Mouse (Mus musculus) forebrain, embryonic 15.5 days (tissue): ENCODE data around the gene Ptbp3. TPM values are rescaled to one million over a fixed set of nuclear protein-coding genes. Genes with fewer than 3 reads are reported as not detected.

ENCODE experiments used
- ATAC-seq: fragments of 200-750 bp; cut with Nextera tagmentation; replicated peaks from 2 replicates; pipeline ENCODE4 v1.8.0; 2017; ENCODE audit warnings: mild to moderate bottlenecking, moderate TSS enrichment, moderate library complexity
- H3K27ac ChIP-seq: fragments of 300-500 bp; sonication (generic); replicated peaks from 2 replicates; pipeline ENCODE4 v1.5.1; 2015; ENCODE audit warnings: mild to moderate bottlenecking, inconsistent platforms
- H3K27me3 ChIP-seq: fragments of 300-500 bp; sonication (generic); 2 replicates; pipeline ENCODE4 v1.6.1; 2015; ENCODE audit warnings: inconsistent platforms
- H3K36me3 ChIP-seq: fragments of 300-500 bp; sonication (generic); 2 replicates; pipeline ENCODE4 v1.6.1; 2015; ENCODE audit warnings: mild to moderate bottlenecking, inconsistent platforms
- H3K4me1 ChIP-seq: fragments of 300-500 bp; sonication (generic); 2 replicates; pipeline ENCODE4 v1.6.1; 2015; ENCODE audit warnings: inconsistent platforms
- H3K4me2 ChIP-seq: fragments of 300-500 bp; sonication (generic); replicated peaks from 2 replicates; pipeline ENCODE4 v1.6.1; 2015; ENCODE audit warnings: mild to moderate bottlenecking, inconsistent platforms
- H3K4me3 ChIP-seq: fragments of 300-500 bp; sonication (generic); 2 replicates; pipeline ENCODE4 v1.5.1; 2015; ENCODE audit warnings: mild to moderate bottlenecking, inconsistent platforms
- H3K9ac ChIP-seq: fragments of 300-500 bp; sonication (generic); replicated peaks from 2 replicates; pipeline ENCODE4 v1.6.1; 2015; ENCODE audit warnings: mild to moderate bottlenecking, inconsistent platforms
- H3K9me3 ChIP-seq: fragments of 300-500 bp; sonication (generic); 2 replicates; pipeline ENCODE4 v1.6.1; 2016; ENCODE audit warnings: inconsistent platforms
- WGBS: fragments of 180-500 bp; shearing (Covaris S2); methylation state at CpG from one replicate; pipeline ENCODE4 v1.1.7; 2015; ENCODE audit warnings: mixed read lengths; 5-methylcytosine and 5-hydroxymethylcytosine counted together
- polyA plus RNA-seq: library from polyadenylated mRNA; unstranded; fragments of >200 nt; fragmentation: Nextera tagmentation; extraction: Ambion mirVana; gene quantifications from 2 replicates; pipeline ENCODE4 v1.2.1, GENCODE M21; 2015

Gene Ptbp3
- polyA plus RNA-seq, 1 experiment from 2014 or later: 19.3 TPM

DNA sequence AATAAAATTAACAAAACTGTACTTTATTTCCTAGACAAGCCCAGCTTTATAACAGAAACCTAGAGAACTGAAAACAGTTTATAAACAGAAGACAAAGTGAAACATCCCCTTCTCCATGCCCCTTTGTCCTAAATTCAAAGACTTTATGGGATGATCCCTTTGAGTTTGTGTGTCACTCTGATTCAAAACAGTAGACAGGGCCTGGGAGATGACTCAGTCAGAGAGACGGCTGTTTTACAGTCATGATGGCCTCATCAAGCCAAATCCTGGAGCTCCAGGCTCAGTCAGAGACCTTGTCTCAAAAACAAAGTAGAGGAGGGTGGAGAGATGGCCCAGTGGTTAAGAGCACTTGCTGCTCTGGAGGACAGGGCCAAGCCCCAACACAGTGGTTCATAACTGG is 2.7 kb upstream of the Ptbp3 start:
- ATAC-seq: no peak
- H3K36me3 ChIP-seq: no peaks in the 10 kb centered on the region
- H3K27ac ChIP-seq: no peak overlapping the region
- H3K4me3 ChIP-seq: no peak overlapping the region
- no peak overlapping the region for H3K4me2 ChIP-seq
- 92% methylated on average over 1 of the region's 1 CpGs for WGBS
- no peak overlapping the region for H3K9ac ChIP-seq
- peaks cover 9% of the 10 kb centered on the region for H3K4me1 ChIP-seq
- no peaks in the 10 kb centered on the region for H3K9me3 ChIP-seq
- H3K27me3 ChIP-seq: 0 out of 2 replicates have a peak, but pooled peaks cover 4% of the 10 kb centered on the region

- 15% methylated on average over 11 of the region's 11 CpGs for WGBS
- H3K27ac ChIP-seq: no peak overlapping the region
- H3K9me3 ChIP-seq: no peaks in the 10 kb centered on the region
Observed at GRCm38 (mm10) chr4:59549977-59550560, 905 bp upstream of the Ptbp3 start.

GRCm38 (mm10) chr4:59548560-59549174 is 497 bp downstream of the Ptbp3 start:
- H3K4me2 ChIP-seq: peak overlapping the region; percentile 97
- peaks cover 9% of the 10 kb centered on the region for H3K4me1 ChIP-seq
- no peak; the same call in 1 of the 2 replicates for ATAC-seq
- peak overlapping the region; percentile 90 for H3K4me3 ChIP-seq
- no peaks in the 10 kb centered on the region for H3K36me3 ChIP-seq
- no peaks in the 10 kb centered on the region for H3K9me3 ChIP-seq
- under 1% methylated on average over 80 of the region's 83 CpGs for WGBS
- H3K27ac ChIP-seq: peak overlapping the region; percentile 87
- peak overlapping the region; percentile 84 for H3K9ac ChIP-seq
- 0 out of 2 replicates have a peak, but pooled peaks cover 4% of the 10 kb centered on the region for H3K27me3 ChIP-seq

More at GRCm38 (mm10) chr4:59549977-59550560, 905 bp upstream of the Ptbp3 start:
- ATAC-seq: no peak
- Histone ChIP-seq H3K9ac (peak overlapping the region; percentile 84), H3K4me3 (peak overlapping the region; percentile 90), H3K4me1 (peaks cover 9% of the 10 kb centered on the region), H3K4me2 (peak overlapping the region; percentile 97), H3K36me3 (no peaks in the 10 kb centered on the region), H3K27me3 (0 out of 2 replicates have a peak, but pooled peaks cover 4% of the 10 kb centered on the region)

GRCm38 (mm10) chr4:59548011-59548559 is 1.1 kb downstream of the Ptbp3 start:
- Histone ChIP-seq H3K4me2 (peak overlapping the region; percentile 97), H3K9me3 (no peaks in the 10 kb centered on the region), H3K4me1 (peaks cover 9% of the 10 kb centered on the region), H3K4me3 (peak overlapping the region; percentile 90), H3K27me3 (0 out of 2 replicates have a peak, but pooled peaks cover 4% of the 10 kb centered on the region), H3K27ac (no peak overlapping the region), H3K36me3 (no peaks in the 10 kb centered on the region), H3K9ac (peak overlapping the region; percentile 84)
- 9% methylated on average over 18 of the region's 18 CpGs for WGBS
- no peak for ATAC-seq

DNA sequence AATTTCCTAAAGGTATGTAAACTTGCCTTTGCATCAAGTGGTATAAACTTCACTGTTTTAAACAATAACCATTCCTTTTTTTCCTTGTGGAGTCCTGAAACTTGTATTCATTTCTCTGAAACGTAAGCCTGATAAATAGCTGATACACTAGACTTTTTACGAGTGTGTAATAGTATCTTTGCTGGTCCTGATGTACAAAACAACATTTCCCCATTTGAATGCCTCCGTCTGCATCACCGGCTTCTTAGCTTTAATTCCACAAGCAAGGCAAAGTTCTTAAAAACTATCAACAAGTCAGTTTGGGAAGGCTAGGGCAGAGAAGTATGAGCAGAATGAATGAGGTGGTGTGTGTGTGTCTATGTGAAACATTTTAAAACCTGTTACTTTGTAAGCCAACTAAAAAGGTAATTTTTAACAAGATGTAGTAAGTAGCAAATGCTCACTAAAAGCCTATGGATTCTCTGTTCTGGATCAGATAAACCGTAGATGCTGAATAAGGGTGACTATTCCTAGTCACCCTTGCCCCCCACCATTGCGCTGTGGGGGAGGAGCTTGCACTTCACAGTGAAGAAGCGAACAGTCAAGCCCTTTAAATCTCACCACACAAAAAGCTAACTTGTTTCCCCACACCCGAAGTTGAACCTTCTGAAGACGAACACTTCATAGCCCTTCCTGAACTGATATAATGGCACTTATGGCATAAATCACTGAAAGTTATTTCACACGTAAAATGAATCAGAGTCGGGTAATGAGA is 1.9 kb downstream of the Ptbp3 start:
- 32% methylated on average over 11 of the region's 11 CpGs for WGBS
- peak overlapping the region; percentile 97 for H3K4me2 ChIP-seq
- no peak overlapping the region for H3K9ac ChIP-seq
- H3K27me3 ChIP-seq: 0 out of 2 replicates have a peak, but pooled peaks cover 4% of the 10 kb centered on the region
- no peak for ATAC-seq
- H3K4me1 ChIP-seq: peaks cover 9% of the 10 kb centered on the region
- H3K9me3 ChIP-seq: no peaks in the 10 kb centered on the region
- no peaks in the 10 kb centered on the region for H3K36me3 ChIP-seq
- H3K27ac ChIP-seq: no peak overlapping the region
- H3K4me3 ChIP-seq: peak overlapping the region; percentile 90

- no peak for ATAC-seq
- Histone ChIP-seq H3K27me3 (0 out of 2 replicates have a peak, but pooled peaks cover 4% of the 10 kb centered on the region), H3K4me3 (no peak overlapping the region), H3K4me2 (no peak overlapping the region), H3K36me3 (no peaks in the 10 kb centered on the region), H3K4me1 (peaks cover 9% of the 10 kb centered on the region), H3K9ac (no peak overlapping the region), H3K9me3 (no peaks in the 10 kb centered on the region), H3K27ac (no peak overlapping the region)
- 72% methylated on average over 7 of the region's 7 CpGs for WGBS
Observed at GRCm38 (mm10) chr4:59546285-59547071, 2.7 kb downstream of the Ptbp3 start.

DNA sequence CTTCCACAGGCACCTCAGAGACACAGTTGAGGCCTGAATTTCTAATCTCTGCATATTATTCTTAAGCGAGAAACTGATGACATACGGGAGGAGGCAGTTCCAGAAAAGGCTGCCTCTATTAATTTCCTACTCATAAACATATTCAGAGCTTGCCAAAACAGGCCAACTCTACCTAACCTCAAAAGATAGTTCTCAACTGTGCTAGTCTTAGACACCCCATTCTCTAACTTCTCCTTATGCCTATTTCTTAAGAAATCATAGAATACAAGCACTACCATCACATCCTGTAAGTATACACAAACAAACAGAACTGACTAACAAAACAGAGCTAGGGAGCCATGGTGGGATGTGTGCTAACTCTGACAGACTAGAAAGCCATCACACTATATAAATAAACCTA is 4.5 kb downstream of the Ptbp3 start:
- WGBS: 73% methylated on average over 2 of the region's 2 CpGs

DNA sequence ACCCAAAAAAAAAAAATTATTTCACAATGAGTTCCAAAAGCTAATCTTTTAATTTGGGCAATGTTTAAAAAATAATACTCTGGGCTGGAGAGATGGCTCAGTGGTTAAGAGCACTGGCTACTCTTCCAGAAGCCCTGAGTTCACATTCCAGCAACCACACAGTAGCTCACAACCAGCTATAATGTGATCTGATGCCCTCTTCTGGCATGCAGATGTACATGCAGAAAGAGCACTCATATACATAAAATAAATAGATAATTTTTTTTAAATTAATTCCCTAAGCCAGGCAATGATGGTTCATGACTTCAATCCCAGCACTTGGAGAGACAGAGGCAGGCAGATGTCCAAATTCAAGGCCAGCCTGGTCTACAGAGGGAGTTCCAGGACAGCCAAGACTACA is 6.2 kb downstream of the Ptbp3 start:
- Histone ChIP-seq H3K27me3 (0 out of 2 replicates have a peak, but pooled peaks cover 4% of the 10 kb centered on the region), H3K36me3 (no peaks in the 10 kb centered on the region), H3K4me1 (peaks cover 7% of the 10 kb centered on the region), H3K4me2 (no peak overlapping the region), H3K4me3 (no peak overlapping the region), H3K9ac (no peak overlapping the region), H3K9me3 (no peaks in the 10 kb centered on the region), H3K27ac (no peak overlapping the region)
- ATAC-seq: no peak

More for the DNA sequence above, 4.5 kb downstream of the Ptbp3 start:
- Histone ChIP-seq H3K27me3 (0 out of 2 replicates have a peak, but pooled peaks cover 4% of the 10 kb centered on the region), H3K4me2 (no peak overlapping the region), H3K36me3 (no peaks in the 10 kb centered on the region), H3K4me1 (peaks cover 9% of the 10 kb centered on the region), H3K27ac (no peak overlapping the region), H3K9me3 (no peaks in the 10 kb centered on the region), H3K9ac (no peak overlapping the region), H3K4me3 (no peak overlapping the region)
- ATAC-seq: no peak

DNA sequence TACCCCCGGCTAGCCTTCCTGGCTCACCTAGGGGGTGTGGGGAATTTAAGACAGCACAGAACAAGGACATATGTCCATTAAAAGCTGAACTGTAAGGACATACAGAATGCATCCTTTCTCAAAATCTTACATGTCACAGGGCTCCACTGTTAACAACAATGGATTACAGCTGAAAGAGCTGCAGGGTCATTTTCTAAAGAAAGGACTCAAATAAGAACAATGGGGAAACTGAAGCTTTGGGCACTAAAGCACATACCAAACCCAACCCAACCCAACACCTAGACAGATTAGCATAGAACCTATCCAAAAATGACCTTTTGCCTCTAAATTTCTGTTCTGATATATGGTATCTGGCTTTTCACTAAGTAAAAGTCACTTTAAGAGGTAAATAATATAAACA is 12.9 kb downstream of the Ptbp3 start:
- Histone ChIP-seq H3K9ac (no peak overlapping the region), H3K4me1 (no peaks in the 10 kb centered on the region), H3K36me3 (no peaks in the 10 kb centered on the region), H3K27ac (no peak overlapping the region), H3K9me3 (no peaks in the 10 kb centered on the region), H3K27me3 (no peaks in the 10 kb centered on the region), H3K4me2 (no peak overlapping the region), H3K4me3 (no peak overlapping the region)
- no peak for ATAC-seq
- WGBS: 95% methylated on average over 1 of the region's 1 CpGs

- Histone ChIP-seq H3K27me3 (no peaks in the 10 kb centered on the region), H3K4me3 (no peak overlapping the region), H3K9me3 (no peaks in the 10 kb centered on the region), H3K4me1 (no peaks in the 10 kb centered on the region), H3K4me2 (no peak overlapping the region), H3K9ac (no peak overlapping the region), H3K27ac (no peak overlapping the region), H3K36me3 (no peaks in the 10 kb centered on the region)
- no peak for ATAC-seq
Observed at GRCm38 (mm10) chr4:59535624-59536023, 13.5 kb downstream of the Ptbp3 start.

GRCm38 (mm10) chr4:59533268-59533667 is 15.9 kb downstream of the Ptbp3 start:
- Histone ChIP-seq H3K36me3 (no peaks in the 10 kb centered on the region), H3K9ac (no peak overlapping the region), H3K9me3 (no peaks in the 10 kb centered on the region), H3K4me1 (no peaks in the 10 kb centered on the region), H3K4me2 (no peak overlapping the region), H3K4me3 (no peak overlapping the region), H3K27me3 (no peaks in the 10 kb centered on the region), H3K27ac (no peak overlapping the region)
- 90% methylated on average over 2 of the region's 2 CpGs for WGBS
- ATAC-seq: no peak
